Mouse (Mus musculus): ENCODE results near the gene Tubb2b. TPM values are rescaled to one million over a fixed set of nuclear protein-coding genes. Genes with fewer than 3 reads are reported as not detected.
"Not testable (repeated sequence)": the region's sequence is repeated elsewhere in the genome, so short reads cannot be mapped to it uniquely, and the experiment has no call there.

Gene Tubb2b
- polyA plus RNA-seq, 1 experiment from 2014 or later = 61.0 TPM

GRCm38 (mm10) chr13:34095542-34096435, 34.5 kb downstream of the Tubb2b start:
- POLR2A ChIA-PET = no interaction called here
- no peak for ATAC-seq
- in situ Hi-C loops (cut with MboI; ENCODE audit: low pct_unique_long_range_greater_than_20kb) = no loop called here
- TF ChIP-seq CTCF (IDR thresholded peaks at IDR 0.05) = no peak
- H3K27me3 ChIP-seq = no peaks in the 10 kb centered on the region
- no peak for DNase-seq (ENCODE audit: low read depth, low spot score)
- CTCF ChIA-PET = interaction anchor here (0.8 to 1.7 kb wide), 5 partner anchors 8 to 50 kb away, joined by 3 to 5 read pairs (median 5); no protein-coding TSS in a partner anchor

- DNase-seq (ENCODE audit: low read depth, low spot score) = no peak
- ATAC-seq = no peak
- in situ Hi-C loops (cut with MboI; ENCODE audit: low pct_unique_long_range_greater_than_20kb) = no loop called here
- H3K27me3 ChIP-seq = no peaks in the 10 kb centered on the region
- no peak for TF ChIP-seq CTCF (IDR thresholded peaks at IDR 0.05)
- CTCF ChIA-PET = interaction anchor here (0.9 to 2.0 kb wide), 3 partner anchors 11 to 43 kb away, joined by 3 to 6 read pairs (median 4); no protein-coding TSS in a partner anchor
- POLR2A ChIA-PET = no interaction called here
These were observed 40.9 kb downstream of the Tubb2b start for GRCm38 (mm10) chr13:34089358-34089757.

- H3K27me3 ChIP-seq = no peaks in the 10 kb centered on the region
- in situ Hi-C loops (cut with MboI; ENCODE audit: low pct_unique_long_range_greater_than_20kb) = no loop called here
- CTCF ChIA-PET = interaction anchor here (1.1 to 2.0 kb wide), 3 partner anchors 11 to 43 kb away, joined by 3 to 6 read pairs (median 4); no protein-coding TSS in a partner anchor
- POLR2A ChIA-PET = no interaction called here
- no peak for DNase-seq (ENCODE audit: low read depth, low spot score)
- ATAC-seq = no peak
- TF ChIP-seq CTCF (IDR thresholded peaks at IDR 0.05) = no peak
These were observed 41.4 kb downstream of the Tubb2b start for GRCm38 (mm10) chr13:34088871-34089288.

GRCm38 (mm10) chr13:34088201-34088649, 42.0 kb downstream of the Tubb2b start:
- H3K27me3 ChIP-seq; POLR2A ChIA-PET; in situ Hi-C loops (cut with MboI; ENCODE audit: low pct_unique_long_range_greater_than_20kb); DNase-seq (ENCODE audit: low read depth, low spot score): not testable (repeated sequence)
- CTCF ChIA-PET = interaction anchor here (1.1 to 2.0 kb wide), 3 partner anchors 8 to 42 kb away, joined by 3 to 6 read pairs (median 3); no protein-coding TSS in a partner anchor
- ATAC-seq = peak; percentile 84

GRCm38 (mm10) chr13:34087052-34087812, 43.0 kb downstream of the Tubb2b start:
- TF ChIP-seq CTCF (IDR thresholded peaks at IDR 0.05) = no peak
- in situ Hi-C loops (cut with MboI; ENCODE audit: low pct_unique_long_range_greater_than_20kb) = no loop called here
- DNase-seq (ENCODE audit: low read depth, low spot score) (no peak), ATAC-seq (no peak)
- no peaks in the 10 kb centered on the region for H3K27me3 ChIP-seq
- ChIA-PET CTCF (interaction anchor here (0.9 to 1.5 kb wide), 2 partner anchors 9 to 22 kb away, joined by 3 read pairs; no protein-coding TSS in a partner anchor), POLR2A (interaction anchor here (1.4 kb wide), 1 partner anchor 42 kb away, joined by 3 read pairs; no protein-coding TSS in a partner anchor)

GRCm38 (mm10) chr13:34084026-34084750, 46.1 kb downstream of the Tubb2b start:
- no peak for TF ChIP-seq CTCF (IDR thresholded peaks at IDR 0.05)
- ChIA-PET POLR2A (interaction anchor here (0.7 kb wide), 1 partner anchor 53 kb away, joined by 4 read pairs; no protein-coding TSS in a partner anchor), CTCF (interaction anchor here (1.3 kb wide), 1 partner anchor 11 kb away, joined by 5 read pairs; no protein-coding TSS in a partner anchor)
- H3K27me3 ChIP-seq = no peaks in the 10 kb centered on the region
- ATAC-seq (no peak), DNase-seq (ENCODE audit: low read depth, low spot score) (no peak)
- in situ Hi-C loops (cut with MboI; ENCODE audit: low pct_unique_long_range_greater_than_20kb) = no loop called here

- in situ Hi-C loops (cut with MboI; ENCODE audit: low pct_unique_long_range_greater_than_20kb) = no loop called here
- ChIA-PET CTCF (no interaction called here), POLR2A (no interaction called here)
- TF ChIP-seq CTCF (IDR thresholded peaks at IDR 0.05) = no peak
- DNase-seq (ENCODE audit: low read depth, low spot score) (no peak), ATAC-seq (no peak)
- H3K27me3 ChIP-seq = no peaks in the 10 kb centered on the region
These were observed 48.3 kb downstream of the Tubb2b start for GRCm38 (mm10) chr13:34081926-34082325.

- no peaks in the 10 kb centered on the region for H3K27me3 ChIP-seq
- CTCF ChIA-PET = no interaction called here
- POLR2A ChIA-PET = no interaction called here
- in situ Hi-C loops (cut with MboI; ENCODE audit: low pct_unique_long_range_greater_than_20kb) = no loop called here
- DNase-seq (ENCODE audit: low read depth, low spot score) (no peak), ATAC-seq (no peak)
- no peak for TF ChIP-seq CTCF (IDR thresholded peaks at IDR 0.05)
These were observed 50.5 kb downstream of the Tubb2b start for GRCm38 (mm10) chr13:34079801-34080200.

GRCm38 (mm10) chr13:34078500-34079280, 51.6 kb downstream of the Tubb2b start:
- no peak for ATAC-seq
- POLR2A ChIA-PET = no interaction called here

More at GRCm38 (mm10) chr13:34078500-34079280, 51.6 kb downstream of the Tubb2b start:
- in situ Hi-C loops (cut with MboI; ENCODE audit: low pct_unique_long_range_greater_than_20kb) = no loop called here
- CTCF ChIA-PET = interaction anchor here (1.0 kb wide), 1 partner anchor 16 kb away, joined by 3 read pairs; no protein-coding TSS in a partner anchor
- no peaks in the 10 kb centered on the region for H3K27me3 ChIP-seq
- no peak for DNase-seq (ENCODE audit: low read depth, low spot score)
- no peak for TF ChIP-seq CTCF (IDR thresholded peaks at IDR 0.05)

Data from Patski (cell line).